22 mouse cellular contexts compared by ENCODE assay signal in the genomic region with DNA sequence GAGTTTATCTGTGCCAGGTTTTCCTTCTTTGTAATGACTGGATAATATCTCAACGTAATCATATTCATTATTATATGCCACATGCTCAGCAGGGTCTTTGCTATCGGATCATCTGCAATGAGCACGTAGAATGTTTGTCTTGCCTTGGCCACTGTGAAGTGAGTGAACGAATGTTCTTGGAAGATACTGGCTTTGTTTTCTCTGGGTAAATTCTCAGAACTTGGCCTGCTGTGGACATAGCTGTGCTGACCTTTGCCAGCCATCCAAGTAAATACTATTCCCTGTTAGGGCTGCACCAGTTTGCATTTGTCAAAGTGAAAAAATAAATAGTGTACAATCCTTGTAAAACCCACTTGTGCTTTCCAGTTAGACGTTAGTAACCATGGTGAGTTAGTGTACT. TPM values are rescaled to one million over a fixed set of nuclear protein-coding genes. Genes with fewer than 3 reads are reported as not detected.
"Had no signal": no experiment of that assay in that cellular context is flagged by ENCODE, and none has a peak within 500 bp of the region (broad histone marks: within the 10 kb centered on the region; RNA-seq: fewer than 3 reads in every experiment).

No protein-coding gene starts in this region.

- DNase-seq: lung, adult 2 months; lung, postnatal 14 days; lung, postnatal 36 days; right cerebral cortex, postnatal 14 days; thymus, adult 2 months; thymus, postnatal 14 days; thymus, postnatal 36 days had no signal

- H3K4me3 ChIP-seq: lung, embryonic 15.5 days; megakaryocyte, embryonic 14.5 days; midbrain, embryonic 13.5 days; midbrain, embryonic 15.5 days; neural tube, embryonic 12.5 days; stomach, embryonic 15.5 days had no signal

- H3K4me1 ChIP-seq: lung, embryonic 15.5 days; megakaryocyte, embryonic 14.5 days; midbrain, embryonic 13.5 days; midbrain, embryonic 15.5 days; neural tube, embryonic 12.5 days; stomach, embryonic 15.5 days had no signal

- H3K9me3 ChIP-seq: lung, embryonic 15.5 days; midbrain, embryonic 13.5 days; midbrain, embryonic 15.5 days; neural tube, embryonic 12.5 days; stomach, embryonic 15.5 days had no signal

- H3K36me3 ChIP-seq: lung, embryonic 15.5 days; midbrain, embryonic 13.5 days; midbrain, embryonic 15.5 days; neural tube, embryonic 12.5 days; stomach, embryonic 15.5 days had no signal

- H3K27ac ChIP-seq: lung, embryonic 15.5 days; macrophage; midbrain, embryonic 13.5 days; midbrain, embryonic 15.5 days; neural tube, embryonic 12.5 days; stomach, embryonic 15.5 days; stomach, postnatal 0 days had no signal

- H3K9ac ChIP-seq: lung, embryonic 15.5 days; midbrain, embryonic 13.5 days; midbrain, embryonic 15.5 days; neural tube, embryonic 12.5 days; stomach, embryonic 15.5 days had no signal

- H3K27me3 ChIP-seq: lung, embryonic 15.5 days; midbrain, embryonic 13.5 days; midbrain, embryonic 15.5 days; neural tube, embryonic 12.5 days; stomach, embryonic 15.5 days had no signal

- H3K4me2 ChIP-seq: lung, embryonic 15.5 days; midbrain, embryonic 11.5 days; midbrain, embryonic 13.5 days; midbrain, embryonic 15.5 days; neural tube, embryonic 12.5 days; stomach, embryonic 15.5 days had no signal

- ATAC-seq: lung, postnatal 0 days; midbrain, embryonic 13.5 days; midbrain, embryonic 15.5 days had no signal

RNA-seq across cellular contexts. Expression of gene Defb29, which starts 8.2 kb away (rescaled TPM):
- polyA plus RNA-seq: liver, embryonic 16.5 days; lung, adult 2 months; lung, embryonic 15.5 days; lung, postnatal 0 days; macrophage; midbrain, embryonic 11.5 days; midbrain, embryonic 13.5 days; midbrain, embryonic 15.5 days; midbrain, postnatal 0 days; neural tube, embryonic 12.5 days; neural tube, embryonic 14.5 days; spleen, adult 2 months; stomach, embryonic 15.5 days; stomach, postnatal 0 days; testis, adult 2 months; thymus, adult 2 months had no signal

RNA-seq across cellular contexts. Expression of gene Gm17416, which starts 21.0 kb away (rescaled TPM):
- polyA plus RNA-seq: liver, embryonic 16.5 days; lung, adult 2 months; lung, embryonic 15.5 days; lung, postnatal 0 days; macrophage; midbrain, embryonic 11.5 days; midbrain, embryonic 13.5 days; midbrain, embryonic 15.5 days; midbrain, postnatal 0 days; neural tube, embryonic 12.5 days; neural tube, embryonic 14.5 days; spleen, adult 2 months; stomach, embryonic 15.5 days; stomach, postnatal 0 days; testis, adult 2 months; thymus, adult 2 months had no signal

RNA-seq across cellular contexts. Expression of gene Defb21, which starts 24.4 kb away (rescaled TPM):
- polyA plus RNA-seq: liver, embryonic 16.5 days; lung, adult 2 months; lung, embryonic 15.5 days; lung, postnatal 0 days; macrophage; midbrain, embryonic 11.5 days; midbrain, embryonic 13.5 days; midbrain, embryonic 15.5 days; midbrain, postnatal 0 days; neural tube, embryonic 12.5 days; neural tube, embryonic 14.5 days; spleen, adult 2 months; stomach, embryonic 15.5 days; stomach, postnatal 0 days; thymus, adult 2 months had no signal

RNA-seq across cellular contexts. Expression of gene Defb28, which starts 30.1 kb away (rescaled TPM):
- polyA plus RNA-seq: liver, embryonic 16.5 days; lung, adult 2 months; lung, embryonic 15.5 days; lung, postnatal 0 days; macrophage; midbrain, embryonic 11.5 days; midbrain, embryonic 13.5 days; midbrain, embryonic 15.5 days; midbrain, postnatal 0 days; neural tube, embryonic 12.5 days; neural tube, embryonic 14.5 days; spleen, adult 2 months; stomach, embryonic 15.5 days; stomach, postnatal 0 days; testis, adult 2 months; thymus, adult 2 months had no signal

RNA-seq across cellular contexts. Expression of gene Defb19, which starts 32.0 kb away (rescaled TPM):
- polyA plus RNA-seq: liver, embryonic 16.5 days; lung, adult 2 months; lung, embryonic 15.5 days; macrophage; midbrain, embryonic 11.5 days; midbrain, embryonic 13.5 days; midbrain, embryonic 15.5 days; midbrain, postnatal 0 days; neural tube, embryonic 12.5 days; neural tube, embryonic 14.5 days; spleen, adult 2 months; stomach, embryonic 15.5 days; stomach, postnatal 0 days had no signal
